Mouse (Mus musculus) right cerebral cortex, postnatal 4 days (tissue): ENCODE results near the gene Fam221a.
"Not testable (repeated sequence)": the region's sequence is repeated elsewhere in the genome, so short reads cannot be mapped to it uniquely, and the experiment has no call there.

ENCODE experiments used
- DNase-seq: peaks from one replicate; pipeline ENCODE4 v3.0.0-alpha.2; 2022

Gene Fam221a

GRCm38 (mm10) chr6:49395316-49395715 lies 27.8 kb downstream of the Fam221a start, which contains the start of gene Stk31:
Gene Stk31, plus strand, starts transcription at chr6:49395604.
- peak; percentile 20 for DNase-seq

- peak; percentile 31 for DNase-seq
These were observed 29.9 kb downstream of the Fam221a start for GRCm38 (mm10) chr6:49397466-49397865.

- DNase-seq: no peak
These were observed 30.8 kb downstream of the Fam221a start for GRCm38 (mm10) chr6:49398365-49398764.

GRCm38 (mm10) chr6:49410830-49411229 lies 43.3 kb downstream of the Fam221a start:
- no peak for DNase-seq

- DNase-seq: not testable (repeated sequence)
These were observed 45.4 kb downstream of the Fam221a start for GRCm38 (mm10) chr6:49412967-49413366.

GRCm38 (mm10) chr6:49415971-49416370 lies 48.4 kb downstream of the Fam221a start:
- no peak for DNase-seq

GRCm38 (mm10) chr6:49437306-49437705 lies 69.8 kb downstream of the Fam221a start:
- no peak for DNase-seq
